Mouse (Mus musculus) bone marrow, adult 2 months (tissue): Measurements from ENCODE around the gene Mid2. TPM values are rescaled to one million over a fixed set of nuclear protein-coding genes. Genes with fewer than 3 reads are reported as not detected.
"Not testable (repeated sequence)": the region's sequence is repeated elsewhere in the genome, so short reads cannot be mapped to it uniquely, and the experiment has no call there.

Experiments used
- H3K27ac ChIP-seq: fragments of 200-500 bp; 2 replicates; pipeline ENCODE4 v1.5.1; 2012; ENCODE audit warnings: low read depth, mild to moderate bottlenecking, control low read depth, inconsistent platforms, low read length; ENCODE audit not compliant: control insufficient read depth, poor library complexity, insufficient read depth
- H3K4me1 ChIP-seq: fragments of 200-500 bp; 2 replicates; pipeline ENCODE4 v1.6.1; 2011; ENCODE audit warnings: low read length; ENCODE audit not compliant: control insufficient read depth, insufficient read depth
- H3K4me3 ChIP-seq: fragments of 200-500 bp; replicated peaks from 2 replicates; pipeline ENCODE3; 2011; ENCODE audit warnings: mild to moderate bottlenecking, low read depth, low read length, control low read depth; ENCODE audit not compliant: control insufficient read depth
- CTCF ChIP-seq: fragments of 200-500 bp; IDR thresholded peaks from 2 replicates; pipeline ENCODE4 v1.5.1; 2011; ENCODE audit warnings: low read length, control low read depth; ENCODE audit not compliant: control insufficient read depth, insufficient read depth
- POLR2A ChIP-seq: fragments of 200-500 bp; IDR thresholded peaks from 2 replicates; pipeline ENCODE4 v1.6.1; 2011; ENCODE audit warnings: low read depth, mild to moderate bottlenecking, control low read depth, low read length, borderline replicate concordance; ENCODE audit not compliant: control insufficient read depth
- WGBS: fragments of 180-500 bp; shearing (Covaris S2); methylation state at CpG from one replicate; pipeline ENCODE4 v1.1.7; 2018; 5-methylcytosine and 5-hydroxymethylcytosine counted together
- polyA plus RNA-seq: library from polyadenylated mRNA; stranded (reverse); fragments of >200 nt; gene quantifications from 2 replicates; pipeline ENCODE4 v1.2.4, GENCODE M21; 2011; ENCODE audit warnings: low replicate concordance; ENCODE audit not compliant: missing spikeins, insufficient read depth, insufficient read length

Mid2 gene
- polyA plus RNA-seq, 1 experiment, result 1.0 TPM

DNA sequence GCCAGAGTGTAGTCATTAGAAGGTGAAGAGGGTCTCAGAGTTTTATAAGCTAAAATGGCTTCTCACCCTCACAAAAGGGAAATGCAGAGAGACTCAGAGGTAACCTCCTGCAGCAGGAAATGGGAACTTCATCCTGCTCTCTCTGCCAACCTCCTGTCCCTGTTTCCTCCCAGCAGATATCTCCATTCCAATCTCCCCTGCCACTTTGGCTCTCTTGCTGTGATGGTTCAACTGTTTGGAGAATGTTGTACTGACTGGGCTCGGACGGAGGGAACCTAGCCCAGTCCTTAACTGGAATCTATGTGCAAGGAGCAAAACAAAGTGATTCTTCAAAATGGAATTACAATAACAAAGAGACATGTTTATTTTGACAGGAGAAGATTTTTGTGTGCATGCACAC lies 23.9 kb downstream of the Mid2 start:
- 83% methylated on average over 2 of the region's 2 CpGs for WGBS
- no peaks in the 10 kb centered on the region for H3K4me1 ChIP-seq
- no peak overlapping the region for H3K27ac ChIP-seq
- H3K4me3 ChIP-seq, result no peak overlapping the region
- TF ChIP-seq CTCF (no peak), POLR2A (no peak)

DNA sequence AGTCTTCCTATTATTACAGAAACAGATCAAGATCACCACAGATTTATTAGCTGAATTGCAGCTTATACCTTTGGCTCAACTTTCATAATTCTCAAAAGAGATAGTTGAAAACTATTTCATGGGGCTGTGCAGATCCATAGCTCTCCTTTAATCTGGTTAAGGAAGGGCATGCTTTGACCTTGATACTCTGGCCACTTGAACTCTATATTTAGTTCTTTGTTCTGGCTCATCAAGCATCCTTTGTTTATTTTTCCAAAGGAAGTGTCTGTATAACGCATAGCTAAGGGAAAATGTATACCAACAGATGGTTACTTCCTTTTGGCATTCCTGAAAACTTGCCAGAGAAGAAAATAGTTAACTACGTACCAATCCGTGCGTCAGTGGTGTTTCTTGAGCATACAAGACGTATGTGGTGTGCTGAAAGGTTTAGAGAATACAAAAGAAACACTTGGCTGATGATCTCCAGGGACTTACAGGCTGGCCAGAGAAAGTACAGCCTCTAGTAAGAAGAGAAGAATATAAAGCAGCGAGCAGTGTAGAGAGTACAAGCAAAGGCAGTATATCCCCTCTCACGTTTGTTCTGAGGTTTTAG lies 33.6 kb downstream of the Mid2 start:
- WGBS, result 70% methylated on average over 6 of the region's 7 CpGs
- H3K4me3 ChIP-seq, H3K4me1 ChIP-seq, H3K27ac ChIP-seq: not testable (repeated sequence)

DNA sequence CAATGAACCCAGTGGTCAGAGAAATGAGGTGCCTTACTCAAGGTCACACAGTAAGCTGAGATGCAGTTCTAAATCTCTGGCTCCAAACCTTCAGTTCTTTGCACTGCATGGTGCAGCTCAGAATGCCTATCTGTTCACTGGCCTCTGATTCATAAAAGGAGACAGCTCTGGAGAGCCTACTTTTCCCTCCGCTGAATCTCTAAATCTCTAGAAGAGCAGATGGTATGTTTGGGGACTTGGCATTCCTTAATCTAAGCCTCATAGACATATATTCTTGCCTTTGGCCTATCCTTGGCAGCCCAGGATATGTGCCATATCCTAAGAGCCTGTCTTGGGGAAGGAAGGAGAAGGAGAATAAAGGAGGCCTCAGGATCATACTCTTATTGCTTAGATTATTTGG lies 38.8 kb downstream of the Mid2 start:
- Histone ChIP-seq H3K27ac (no peak overlapping the region), H3K4me3 (no peak overlapping the region), H3K4me1 (no peaks in the 10 kb centered on the region)
- 100% methylated on average over 1 of the region's 1 CpGs for WGBS
- TF ChIP-seq CTCF (no peak), POLR2A (no peak)

DNA sequence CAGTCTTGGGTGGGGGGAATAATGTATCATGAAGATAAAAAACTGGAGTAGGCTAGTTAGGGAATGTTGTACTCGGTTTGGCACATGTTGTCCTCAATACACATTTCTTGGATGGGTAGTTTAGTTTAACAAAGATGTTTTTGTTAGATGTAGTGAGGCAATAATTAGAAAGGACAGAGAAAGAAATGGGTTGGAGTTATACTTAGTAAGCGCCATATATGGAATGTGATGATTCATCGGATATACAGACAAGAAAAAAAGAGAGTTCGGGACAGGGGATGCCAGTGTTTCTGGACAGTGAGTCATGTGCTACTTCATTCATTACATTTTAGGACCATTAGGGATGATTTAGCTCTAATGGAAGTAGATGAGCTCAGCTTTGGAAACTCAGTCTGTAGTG lies 41.7 kb downstream of the Mid2 start:
- H3K4me3 ChIP-seq, result no peak overlapping the region
- 76% methylated on average over 4 of the region's 4 CpGs for WGBS
- no peaks in the 10 kb centered on the region for H3K4me1 ChIP-seq
- no peak overlapping the region for H3K27ac ChIP-seq
- TF ChIP-seq CTCF (no peak), POLR2A (no peak)

DNA sequence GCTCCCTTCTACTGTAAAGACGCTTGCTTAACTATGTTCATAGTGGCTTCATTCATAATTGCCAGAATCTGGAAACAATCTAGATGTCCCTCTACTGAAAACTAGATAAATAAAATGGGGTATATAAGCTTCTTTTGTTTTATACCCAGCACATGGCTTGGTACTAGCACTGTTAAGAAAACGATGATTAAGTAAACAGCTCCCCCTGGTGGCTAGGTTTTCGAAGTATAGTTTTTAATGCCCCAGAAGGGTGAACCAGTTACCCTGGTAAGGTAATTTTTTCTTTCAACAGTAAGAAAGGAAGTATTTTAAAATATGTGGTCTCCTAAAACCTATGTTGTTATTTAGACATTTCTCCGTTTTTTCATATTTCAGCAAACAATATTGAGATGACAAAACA lies 58.0 kb downstream of the Mid2 start:
- Histone ChIP-seq H3K27ac (no peak overlapping the region), H3K4me1 (no peaks in the 10 kb centered on the region), H3K4me3 (no peak overlapping the region)
- 39% methylated on average over 4 of the region's 4 CpGs for WGBS
- TF ChIP-seq POLR2A (no peak), CTCF (no peak)

DNA sequence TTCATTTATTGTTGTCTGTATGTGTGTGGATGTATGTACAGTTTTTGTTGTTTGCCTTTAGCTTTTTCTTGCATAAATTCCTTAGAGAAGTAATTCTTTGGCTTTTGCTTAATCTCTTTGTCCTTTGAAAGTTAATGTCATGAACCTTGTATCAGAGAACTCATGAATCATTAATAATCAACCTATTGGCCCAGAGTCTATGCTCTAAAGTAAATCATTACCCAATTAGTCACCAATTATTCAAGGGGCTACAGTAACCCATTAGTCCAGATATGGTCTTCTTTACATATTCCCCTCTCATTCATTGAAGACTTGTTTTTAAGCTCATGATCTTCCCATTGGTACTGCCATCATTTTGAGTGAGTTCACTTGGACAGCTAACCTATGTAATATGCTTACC lies 74.6 kb downstream of the Mid2 start:
- TF ChIP-seq POLR2A (no peak), CTCF (no peak)
- Histone ChIP-seq H3K27ac (no peak overlapping the region), H3K4me1 (no peaks in the 10 kb centered on the region)

DNA sequence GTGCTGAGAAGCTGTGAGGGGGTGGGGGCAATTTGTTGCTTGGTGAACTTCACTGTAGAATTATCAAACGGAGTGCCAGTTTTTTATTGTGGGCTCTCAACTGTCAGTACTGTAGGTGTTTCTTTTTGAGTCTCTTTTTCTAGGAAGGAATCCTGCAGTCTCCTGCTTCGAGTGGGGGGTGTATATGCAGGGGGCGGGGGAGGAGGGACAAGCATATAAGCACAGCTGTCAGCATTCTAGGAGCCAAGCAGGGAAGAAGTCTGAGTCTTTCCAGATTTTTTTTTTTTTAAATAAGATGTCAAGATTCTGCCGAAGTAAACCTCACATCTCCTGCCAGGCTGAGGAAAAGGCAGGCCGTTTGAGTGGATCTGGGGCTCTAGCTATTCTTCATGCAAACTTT lies 78.8 kb downstream of the Mid2 start:
- 71% methylated on average over 5 of the region's 5 CpGs for WGBS
- no peak overlapping the region for H3K27ac ChIP-seq
- no peaks in the 10 kb centered on the region for H3K4me1 ChIP-seq
- TF ChIP-seq POLR2A, result no peak
- H3K4me3 ChIP-seq, result no peak overlapping the region

More for the DNA sequence above, 74.6 kb downstream of the Mid2 start:
- H3K4me3 ChIP-seq, result no peak overlapping the region

DNA sequence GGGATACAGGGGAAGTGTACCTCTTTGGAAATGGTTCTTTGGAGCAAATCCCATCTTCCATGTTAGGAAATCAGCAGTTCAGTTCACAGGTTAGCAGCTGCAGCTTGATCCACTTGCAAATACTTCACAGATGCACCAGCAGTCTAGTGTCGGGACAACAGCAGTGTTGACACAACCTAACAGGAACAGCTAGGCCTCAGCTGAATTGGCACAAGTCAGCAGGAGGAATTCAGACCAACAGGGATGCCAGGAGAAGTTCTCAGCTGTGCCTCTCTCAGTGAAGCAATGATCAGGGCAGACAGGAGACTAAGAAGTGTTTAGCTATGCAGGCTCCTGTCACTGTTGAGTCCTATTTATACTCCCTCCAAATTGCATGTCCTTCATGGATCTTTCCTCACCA lies 105.4 kb downstream of the Mid2 start:
- TF ChIP-seq POLR2A (no peak), CTCF (no peak)
- WGBS, result 76% methylated on average over 1 of the region's 1 CpGs
- Histone ChIP-seq H3K4me3 (no peak overlapping the region), H3K27ac (no peak overlapping the region), H3K4me1 (no peaks in the 10 kb centered on the region)

DNA sequence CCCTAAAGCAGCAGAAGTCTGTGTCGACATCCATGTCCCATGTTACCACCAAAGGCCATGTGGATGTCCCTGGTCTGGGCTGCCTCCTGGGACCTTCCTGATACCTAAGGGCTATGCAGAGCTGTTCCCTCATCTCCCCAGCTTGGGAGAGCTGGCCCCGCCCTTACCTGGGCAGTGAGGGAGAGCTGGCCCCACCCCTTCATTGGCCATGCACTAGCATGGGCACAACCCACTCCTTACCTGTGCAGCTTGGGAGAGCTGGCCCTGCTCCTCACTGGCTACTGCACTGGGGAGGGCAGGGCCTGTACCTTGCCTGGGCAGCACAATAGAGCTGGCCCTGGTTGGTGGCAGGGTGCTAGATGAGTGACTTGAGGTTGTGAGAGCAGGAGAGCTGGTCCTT lies 140.9 kb downstream of the Mid2 start:
- Histone ChIP-seq H3K27ac (no peak overlapping the region), H3K4me1 (no peaks in the 10 kb centered on the region), H3K4me3 (no peak overlapping the region)
- WGBS, result 70% methylated on average over 2 of the region's 2 CpGs
- no peak for TF ChIP-seq POLR2A
